8 mouse cellular contexts compared by ENCODE assay signal in the genomic region with DNA sequence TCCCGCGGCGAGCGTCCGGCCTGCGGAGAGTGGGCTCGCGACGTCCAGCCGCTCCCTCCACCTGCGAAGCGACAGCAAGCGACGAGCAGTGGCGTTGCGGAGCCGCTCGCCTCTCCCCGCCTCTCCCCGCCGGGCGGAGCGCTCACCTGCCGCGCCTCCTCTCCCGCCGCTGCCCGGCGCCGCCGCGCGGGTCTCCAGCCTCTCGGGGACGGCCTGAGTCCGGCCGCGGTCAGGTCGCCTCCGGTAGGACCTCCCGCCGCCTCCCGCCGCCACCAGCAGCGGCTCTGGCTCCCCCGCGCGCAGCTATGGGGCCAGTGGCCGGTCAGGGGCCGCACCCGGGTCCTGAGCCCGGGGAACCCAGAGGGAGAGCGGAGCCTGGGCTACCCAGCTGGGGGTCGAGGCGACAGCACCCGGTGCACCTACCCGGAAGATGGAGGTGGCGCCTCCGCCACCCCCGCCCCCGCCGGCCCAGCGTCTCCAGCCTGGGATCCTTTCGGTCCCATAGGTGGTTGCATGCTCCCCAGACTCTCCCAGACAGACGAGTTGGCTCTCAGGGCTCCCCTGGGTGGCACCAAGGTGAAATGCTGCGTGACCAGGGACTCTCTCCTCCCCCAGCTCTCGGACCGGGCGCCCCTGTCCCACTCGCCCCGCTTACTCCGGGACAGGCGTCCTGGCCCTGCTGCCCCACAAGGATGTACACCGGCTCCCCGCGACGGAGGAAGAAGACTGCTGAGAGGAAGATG. TPM values are rescaled to one million over a fixed set of nuclear protein-coding genes. Genes with fewer than 3 reads are reported as not detected.
DNase-seq lines count a peak whose midpoint lies in the region; ATAC-seq lines count a peak whose summit lies in the region.

No protein-coding gene starts in this region.

- 0 out of 2 replicates have a peak, but pooled peaks have one; percentile 4 for ATAC-seq in granulocyte monocyte progenitor cell, adult 5-6 weeks (replicated peaks; ENCODE audit: poor library complexity, severe bottlenecking)
- peak; percentile 62 for ATAC-seq in kidney, embryonic 15.5 days (replicated peaks; ENCODE audit: low FRiP score)
- peak; percentile 51 for ATAC-seq in stomach, embryonic 14.5 days (ENCODE audit: insufficient number of reproducible peaks, insufficient read depth, low FRiP score, low read depth)

- H3K36me3 ChIP-seq in kidney, embryonic 15.5 days = peaks cover under 1% of the 10 kb centered on the region; the same call in 1 of the 2 replicates
- H3K36me3 ChIP-seq in megakaryocyte, embryonic 14.5 days (replicated peaks; ENCODE audit: low read length) = peaks cover 4% of the 10 kb centered on the region
- H3K36me3 ChIP-seq in stomach, embryonic 14.5 days (ENCODE audit: control insufficient read depth, insufficient read depth, low read length) = no peaks in the 10 kb centered on the region

- H3K27me3 ChIP-seq in kidney, embryonic 15.5 days = peaks cover 84% of the 10 kb centered on the region
- H3K27me3 ChIP-seq in megakaryocyte, embryonic 14.5 days (replicated peaks) = peaks cover 76% of the 10 kb centered on the region
- H3K27me3 ChIP-seq in stomach, embryonic 14.5 days (ENCODE audit: control insufficient read depth, insufficient read depth, low read length) = peaks cover 19% of the 10 kb centered on the region

- no peaks in the 10 kb centered on the region for H3K9me3 ChIP-seq in kidney, embryonic 15.5 days (replicated peaks)
- H3K9me3 ChIP-seq in megakaryocyte, embryonic 14.5 days = no peaks in the 10 kb centered on the region
- no peaks in the 10 kb centered on the region for H3K9me3 ChIP-seq in stomach, embryonic 14.5 days (ENCODE audit: control insufficient read depth, low read depth, low read length)

- under 1% methylated on average over 75 of the region's 77 CpGs for WGBS in kidney, embryonic 15.5 days
- WGBS in stomach, embryonic 14.5 days = under 1% methylated on average over 66 of the region's 77 CpGs

- H3K27ac ChIP-seq in kidney, embryonic 15.5 days = no peak overlapping the region
- no peak overlapping the region for H3K27ac ChIP-seq in stomach, embryonic 14.5 days (ENCODE audit: low read length)

- H3K4me1 ChIP-seq in kidney, embryonic 15.5 days = peaks cover 21% of the 10 kb centered on the region
- peaks cover 35% of the 10 kb centered on the region for H3K4me1 ChIP-seq in megakaryocyte, embryonic 14.5 days
- peaks cover 3% of the 10 kb centered on the region; the same call in 1 of the 2 replicates for H3K4me1 ChIP-seq in stomach, embryonic 14.5 days (ENCODE audit: control insufficient read depth, insufficient read depth, low read length)

- peak overlapping the region; percentile 98 for H3K4me2 ChIP-seq in kidney, embryonic 15.5 days
- H3K4me2 ChIP-seq in stomach, embryonic 14.5 days (replicated peaks; ENCODE audit: low read depth, low read length) = peak overlapping the region; percentile 99

- H3K4me3 ChIP-seq in kidney, embryonic 15.5 days (replicated peaks) = peak overlapping the region; percentile 62
- peak overlapping the region; percentile 93 for H3K4me3 ChIP-seq in megakaryocyte, embryonic 14.5 days (replicated peaks)
- H3K4me3 ChIP-seq in stomach, embryonic 14.5 days (ENCODE audit: low read depth, low read length) = peak overlapping the region; percentile 57

- H3K9ac ChIP-seq in kidney, embryonic 15.5 days = peak overlapping the region; percentile 51
- peak overlapping the region; percentile 42 for H3K9ac ChIP-seq in stomach, embryonic 14.5 days (replicated peaks; ENCODE audit: low read depth, low read length)

- peak; percentile 34 to 53 for DNase-seq in spleen, adult 18-20 months
- DNase-seq in spleen, adult 12 weeks (ENCODE audit: low spot score) = no peak
- peak; percentile 33 for DNase-seq in cerebellum, adult 9-10 months
- no peak for DNase-seq in T-cell, adult 2 months (ENCODE audit: low spot score)

RNA-seq across cellular contexts. Expression of a gene that starts 2.0 kb away (rescaled TPM):
- total RNA-seq in granulocyte monocyte progenitor cell, adult 5-6 weeks (2014; fragmentation: Nextera tagmentation) = not detected in 2 replicates
- total RNA-seq in granulocyte monocyte progenitor cell, adult 5-6 weeks (2017) = not detected in 2 replicates
- 0.53 and 0.95 TPM in 2 replicates for polyA plus RNA-seq in kidney, embryonic 15.5 days (2015; fragmentation: Nextera tagmentation; extraction: Ambion mirVana)
- 0.25 TPM in 1 of 2 replicates, not detected in the other for polyA plus RNA-seq in megakaryocyte, embryonic 14.5 days (2012; ENCODE audit: insufficient read depth, low replicate concordance)
- polyA plus RNA-seq in stomach, embryonic 14.5 days (2014; fragmentation: Nextera tagmentation; extraction: Ambion mirVana) = 3.1 and 3.3 TPM in 2 replicates

RNA-seq across cellular contexts. Expression of a gene that starts 16.1 kb away (rescaled TPM):
- total RNA-seq in granulocyte monocyte progenitor cell, adult 5-6 weeks (2014; fragmentation: Nextera tagmentation) = 0.47 TPM in 1 of 2 replicates, not detected in the other
- total RNA-seq in granulocyte monocyte progenitor cell, adult 5-6 weeks (2017) = 0.57 TPM in 1 of 2 replicates, not detected in the other
- polyA plus RNA-seq in kidney, embryonic 15.5 days (2015; fragmentation: Nextera tagmentation; extraction: Ambion mirVana) = 1.2 and 1.5 TPM in 2 replicates
- polyA plus RNA-seq in megakaryocyte, embryonic 14.5 days (2012; ENCODE audit: insufficient read depth, low replicate concordance) = 0.04 and 1.9 TPM in 2 replicates
- polyA plus RNA-seq in stomach, embryonic 14.5 days (2014; fragmentation: Nextera tagmentation; extraction: Ambion mirVana) = 10.5 and 12.1 TPM in 2 replicates

RNA-seq across cellular contexts. Expression of a gene that starts 29.1 kb away (rescaled TPM):
- total RNA-seq in granulocyte monocyte progenitor cell, adult 5-6 weeks (2014; fragmentation: Nextera tagmentation) = 15.8 and 16.1 TPM in 2 replicates
- total RNA-seq in granulocyte monocyte progenitor cell, adult 5-6 weeks (2017) = 10.7 and 11.7 TPM in 2 replicates
- 29.9 and 34.1 TPM in 2 replicates for polyA plus RNA-seq in kidney, embryonic 15.5 days (2015; fragmentation: Nextera tagmentation; extraction: Ambion mirVana)
- 8.7 and 9.1 TPM in 2 replicates for polyA plus RNA-seq in megakaryocyte, embryonic 14.5 days (2012; ENCODE audit: insufficient read depth, low replicate concordance)
- polyA plus RNA-seq in stomach, embryonic 14.5 days (2014; fragmentation: Nextera tagmentation; extraction: Ambion mirVana) = 26.6 and 28.2 TPM in 2 replicates

RNA-seq across cellular contexts. Expression of a gene that starts 39.3 kb away (rescaled TPM):
- 0.15 TPM in 1 of 2 replicates, not detected in the other for total RNA-seq in granulocyte monocyte progenitor cell, adult 5-6 weeks (2014; fragmentation: Nextera tagmentation)
- not detected in 2 replicates for total RNA-seq in granulocyte monocyte progenitor cell, adult 5-6 weeks (2017)
- 12.3 and 13.0 TPM in 2 replicates for polyA plus RNA-seq in kidney, embryonic 15.5 days (2015; fragmentation: Nextera tagmentation; extraction: Ambion mirVana)
- polyA plus RNA-seq in megakaryocyte, embryonic 14.5 days (2012; ENCODE audit: insufficient read depth, low replicate concordance) = 0.64 TPM in 1 of 2 replicates, not detected in the other
- 27.2 TPM in 2 replicates for polyA plus RNA-seq in stomach, embryonic 14.5 days (2014; fragmentation: Nextera tagmentation; extraction: Ambion mirVana)

Comparison
In these comparisons a context has a peak if more than half of its experiments do, and no peak if none do; other contexts are left out.
1. DNase-seq: peak in spleen, adult 18-20 months (2 of 2) and cerebellum, adult 9-10 months (single experiment); none in spleen, adult 12 weeks (single experiment) and T-cell, adult 2 months (single experiment).
2. ATAC-seq: peak in every context shown above with its lines; median percentile 62 in kidney, embryonic 15.5 days; 51 in stomach, embryonic 14.5 days; 4 in granulocyte monocyte progenitor cell, adult 5-6 weeks.
3. Peak in every context shown above with its lines, with median percentiles within 50 percentile points of each other: H3K4me3 ChIP-seq.